8 mouse cellular contexts compared by ENCODE assay signal in genomic region chr10:53629918-53630250, GRCm38 (mm10). TPM values are rescaled to one million over a fixed set of nuclear protein-coding genes. Genes with fewer than 3 reads are reported as not detected.
A peak's percentile ranks its signal among the peaks of the same experiment; 100 is the strongest.
DNase-seq lines count a peak whose midpoint lies in the region; ATAC-seq lines count a peak whose summit lies in the region.

No protein-coding gene starts in this region.

- DNase-seq in adipocyte (ENCODE audit: low spot score), result peak; percentile 98
- DNase-seq in embryo, embryonic 10 days (ENCODE audit: low spot score), result peak; percentile 97
- peak; percentile 94 for DNase-seq in gastrocnemius, postnatal 10 days
- DNase-seq in left cerebral cortex, postnatal 10 days (ENCODE audit: extremely low spot score in 1 of 2, low spot score in 2 of 2), result peak; percentile 96 to 98
- peak; percentile 93 for DNase-seq in right cerebral cortex, postnatal 25 days
- peak; percentile 93 to 97 for DNase-seq in urinary bladder, postnatal 4 days (ENCODE audit: low spot score in 2 of 2)

- ATAC-seq in inflammation-experienced regulatory T-cells, adult 6 months, result peak; percentile 81
- ATAC-seq in megakaryocyte-erythroid progenitor cell, adult 5-6 weeks (replicated peaks; ENCODE audit: low FRiP score, low TSS enrichment, poor library complexity, severe bottlenecking), result peak; percentile 97

- intact Hi-C loops in left cerebral cortex, postnatal 10 days (cut with DNase I), result no loop called here

RNA-seq across cellular contexts. Expression of gene Mcm9, which starts 0.4 kb away (rescaled TPM):
- total RNA-seq in gastrocnemius, postnatal 10 days (2021), result 1 to 10 TPM; 4.5 to 4.9 TPM
- 1 to 10 TPM; 2.4 to 5.9 (median 4.7) TPM for polyA plus RNA-seq in inflammation-experienced regulatory T-cells, adult 6 months (2017; shearing (Covaris generic))
- 1 to 10 TPM; 7.7 to 7.8 TPM for total RNA-seq in left cerebral cortex, postnatal 10 days (2021)
- 17.9 and 47.4 TPM in 2 replicates for total RNA-seq in megakaryocyte-erythroid progenitor cell, adult 5-6 weeks (2014; fragmentation: Nextera tagmentation)
- total RNA-seq in megakaryocyte-erythroid progenitor cell, adult 5-6 weeks (2017), result 9.3 and 16.5 TPM in 2 replicates

RNA-seq across cellular contexts. Expression of gene Asf1a, which starts 33.3 kb away (rescaled TPM):
- 10 to 100 TPM; 26.0 to 27.3 TPM for total RNA-seq in gastrocnemius, postnatal 10 days (2021)
- polyA plus RNA-seq in inflammation-experienced regulatory T-cells, adult 6 months (2017; shearing (Covaris generic)), result 10 to 100 TPM in 1 of 3 experiments, 1 to 10 TPM in 2; 6.5 to 12.8 (median 8.3) TPM
- total RNA-seq in left cerebral cortex, postnatal 10 days (2021), result 10 to 100 TPM; 23.4 TPM
- 118 and 119 TPM in 2 replicates for total RNA-seq in megakaryocyte-erythroid progenitor cell, adult 5-6 weeks (2014; fragmentation: Nextera tagmentation)
- total RNA-seq in megakaryocyte-erythroid progenitor cell, adult 5-6 weeks (2017), result 67.6 and 127 TPM in 2 replicates

Comparison
In these comparisons a context has a peak if more than half of its experiments do, and no peak if none do; other contexts are left out.
1. Peak in every context shown above with its lines: DNase-seq and ATAC-seq.